Mouse (Mus musculus) forebrain, embryonic 15.5 days (tissue): ENCODE data around the gene Vmn1r46. TPM values are rescaled to one million over a fixed set of nuclear protein-coding genes. Genes with fewer than 3 reads are reported as not detected.
"Not testable (repeated sequence)": the region's sequence is repeated elsewhere in the genome, so short reads cannot be mapped to it uniquely, and the experiment has no call there.

Experiments used
- ATAC-seq: fragments of 200-750 bp; cut with Nextera tagmentation; replicated peaks from 2 replicates; pipeline ENCODE4 v1.8.0; 2017; ENCODE audit warnings: mild to moderate bottlenecking, moderate TSS enrichment, moderate library complexity
- H3K27ac ChIP-seq: fragments of 300-500 bp; sonication (generic); replicated peaks from 2 replicates; pipeline ENCODE4 v1.5.1; 2015; ENCODE audit warnings: mild to moderate bottlenecking, inconsistent platforms
- H3K27me3 ChIP-seq: fragments of 300-500 bp; sonication (generic); 2 replicates; pipeline ENCODE4 v1.6.1; 2015; ENCODE audit warnings: inconsistent platforms
- H3K36me3 ChIP-seq: fragments of 300-500 bp; sonication (generic); 2 replicates; pipeline ENCODE4 v1.6.1; 2015; ENCODE audit warnings: mild to moderate bottlenecking, inconsistent platforms
- H3K4me1 ChIP-seq: fragments of 300-500 bp; sonication (generic); 2 replicates; pipeline ENCODE4 v1.6.1; 2015; ENCODE audit warnings: inconsistent platforms
- H3K4me2 ChIP-seq: fragments of 300-500 bp; sonication (generic); replicated peaks from 2 replicates; pipeline ENCODE4 v1.6.1; 2015; ENCODE audit warnings: mild to moderate bottlenecking, inconsistent platforms
- H3K4me3 ChIP-seq: fragments of 300-500 bp; sonication (generic); 2 replicates; pipeline ENCODE4 v1.5.1; 2015; ENCODE audit warnings: mild to moderate bottlenecking, inconsistent platforms
- H3K9ac ChIP-seq: fragments of 300-500 bp; sonication (generic); replicated peaks from 2 replicates; pipeline ENCODE4 v1.6.1; 2015; ENCODE audit warnings: mild to moderate bottlenecking, inconsistent platforms
- H3K9me3 ChIP-seq: fragments of 300-500 bp; sonication (generic); 2 replicates; pipeline ENCODE4 v1.6.1; 2016; ENCODE audit warnings: inconsistent platforms
- WGBS: fragments of 180-500 bp; shearing (Covaris S2); methylation state at CpG from one replicate; pipeline ENCODE4 v1.1.7; 2015; ENCODE audit warnings: mixed read lengths; 5-methylcytosine and 5-hydroxymethylcytosine counted together
- polyA plus RNA-seq: library from polyadenylated mRNA; unstranded; fragments of >200 nt; fragmentation: Nextera tagmentation; extraction: Ambion mirVana; gene quantifications from 2 replicates; pipeline ENCODE4 v1.2.1, GENCODE M21; 2015

Vmn1r46 gene
- polyA plus RNA-seq: not detected in 2 replicates

DNA sequence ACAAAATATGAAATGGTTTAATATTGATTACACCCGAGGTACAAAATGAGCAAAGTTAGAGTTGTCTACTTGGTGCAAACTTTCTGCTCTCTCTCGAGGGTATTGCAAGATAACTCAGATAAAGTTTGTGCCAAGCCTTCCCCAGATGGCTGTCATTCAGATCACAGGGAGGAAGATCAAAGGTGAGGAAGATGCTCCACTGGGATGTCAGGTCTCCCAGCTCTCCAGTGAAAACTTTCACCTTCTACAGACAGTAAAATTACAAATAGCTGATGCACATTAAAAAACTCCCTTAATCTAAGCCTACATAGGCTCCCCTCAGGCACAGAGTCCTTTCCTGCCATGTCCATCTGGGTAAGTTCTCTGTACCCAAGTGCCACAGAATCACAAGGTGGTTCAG is at the start of gene Vmn1r46:
TSS of gene Vmn1r46 (plus strand) at position 301 of the 400 bp plus-strand sequence.
- no peaks in the 10 kb centered on the region for H3K27me3 ChIP-seq
- ATAC-seq: no peak
- no peak within 1 kb of the TSS for H3K9ac ChIP-seq
- H3K4me1 ChIP-seq: no peaks in the 10 kb centered on the region
- H3K27ac ChIP-seq: no peak within 1 kb of the TSS
- H3K4me3 ChIP-seq: no peak within 1 kb of the TSS
- no peak within 1 kb of the TSS for H3K4me2 ChIP-seq
- no peaks in the 10 kb centered on the region for H3K36me3 ChIP-seq
- WGBS: 58% methylated on average over 2 of the region's 2 CpGs
- H3K9me3 ChIP-seq: 0 out of 2 replicates have a peak, but pooled peaks cover 3% of the 10 kb centered on the region

DNA sequence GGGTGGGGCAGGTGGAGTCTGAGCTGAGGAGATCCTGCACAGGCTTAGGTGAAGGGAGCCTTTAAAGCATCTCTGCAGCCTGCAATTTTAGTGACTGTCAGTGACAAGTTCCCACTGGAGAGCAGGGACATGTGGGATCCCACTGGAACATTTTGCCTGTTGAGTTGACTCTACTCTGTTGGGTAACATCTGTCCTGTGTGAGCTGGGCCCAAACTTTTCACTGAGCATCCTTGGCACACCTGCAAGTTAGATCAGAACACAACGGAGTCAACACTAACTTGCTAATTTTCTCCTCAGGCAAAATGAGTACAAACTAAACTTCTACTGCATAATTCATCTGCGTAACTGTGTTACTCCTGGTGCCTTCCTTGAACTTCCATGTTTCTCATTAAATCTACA is 28.6 kb upstream of the Vmn1r46 start, which contains the start of gene Vmn1r45:
TSS of gene Vmn1r45 (minus strand) at position 101 of the 400 bp plus-strand sequence.
- not testable (repeated sequence) for H3K9me3 ChIP-seq, H3K27me3 ChIP-seq, H3K4me3 ChIP-seq, H3K4me1 ChIP-seq, H3K27ac ChIP-seq, H3K36me3 ChIP-seq, ATAC-seq, H3K4me2 ChIP-seq, H3K9ac ChIP-seq
- 87% methylated on average over 2 of the region's 2 CpGs for WGBS

DNA sequence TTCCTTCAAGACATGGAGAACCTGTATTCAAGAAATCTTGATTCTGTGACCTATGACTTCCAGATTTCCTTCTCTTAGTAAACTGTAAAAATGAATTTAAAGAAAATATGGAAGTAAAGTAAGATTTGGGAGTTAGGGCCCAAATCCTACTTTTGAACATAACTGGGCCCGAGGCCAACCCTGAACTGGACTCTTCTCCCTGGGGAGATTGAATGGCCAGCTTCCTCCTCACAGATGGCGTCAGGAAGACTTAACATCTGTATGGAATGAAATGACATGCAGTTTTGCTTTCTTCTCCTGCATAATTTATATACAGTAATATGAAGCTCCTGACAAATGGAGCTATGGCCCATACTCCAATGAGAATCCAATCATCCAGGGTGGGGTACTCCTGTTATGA is 28.2 kb upstream of the Vmn1r46 start:
- no peak for ATAC-seq
- H3K9ac ChIP-seq: no peak overlapping the region
- no peak overlapping the region for H3K27ac ChIP-seq
- H3K9me3 ChIP-seq: no peaks in the 10 kb centered on the region
- H3K4me3 ChIP-seq: no peak overlapping the region
- no peaks in the 10 kb centered on the region for H3K4me1 ChIP-seq
- H3K4me2 ChIP-seq: no peak overlapping the region
- H3K27me3 ChIP-seq: no peaks in the 10 kb centered on the region
- WGBS: 85% methylated on average over 2 of the region's 2 CpGs
- no peaks in the 10 kb centered on the region for H3K36me3 ChIP-seq

DNA sequence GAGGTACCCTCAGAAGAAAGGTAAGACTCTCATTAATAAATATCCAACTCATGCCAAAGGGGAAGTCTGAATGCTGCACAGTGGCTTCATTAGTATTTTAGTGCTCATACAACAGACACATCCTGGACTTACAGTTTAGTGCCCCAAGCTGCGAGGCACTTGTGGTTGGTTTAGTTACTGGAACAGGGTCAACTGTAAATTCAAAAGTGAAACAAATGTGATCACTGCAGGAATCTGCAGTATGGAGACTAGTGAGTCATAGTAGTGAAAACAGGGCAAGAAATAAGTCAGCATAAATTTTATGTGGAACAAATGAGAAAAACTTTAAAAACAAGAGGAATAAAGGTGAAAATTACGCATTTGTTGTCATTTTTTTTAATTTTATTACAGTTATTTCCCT is 15.6 kb upstream of the Vmn1r46 start:
- Histone ChIP-seq H3K4me1 (no peaks in the 10 kb centered on the region), H3K27me3 (no peaks in the 10 kb centered on the region), H3K36me3 (no peaks in the 10 kb centered on the region), H3K4me3 (no peak overlapping the region), H3K9ac (no peak overlapping the region), H3K27ac (no peak overlapping the region), H3K4me2 (no peak overlapping the region), H3K9me3 (0 out of 2 replicates have a peak, but pooled peaks cover 4% of the 10 kb centered on the region)
- WGBS: 77% methylated on average over 2 of the region's 2 CpGs
- ATAC-seq: no peak

DNA sequence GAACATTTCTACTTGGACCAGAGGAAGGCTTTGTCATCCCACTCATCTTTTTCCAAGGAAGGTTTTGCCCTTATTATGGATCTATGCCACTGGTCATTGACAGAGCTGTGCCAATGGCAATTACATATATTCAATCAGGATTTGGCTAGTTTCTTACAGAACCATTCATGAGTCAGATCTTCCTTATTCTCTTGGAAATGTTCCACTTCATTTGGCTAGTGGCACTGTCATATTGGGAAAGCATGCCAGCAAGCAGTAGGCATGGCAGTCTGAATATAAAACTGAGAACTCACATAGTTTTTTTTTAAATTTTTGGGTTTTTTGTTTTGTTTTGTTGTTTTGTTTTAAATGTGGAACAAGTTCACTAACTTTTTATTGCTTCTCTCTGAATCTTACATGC is 2.8 kb upstream of the Vmn1r46 start:
- H3K9ac ChIP-seq: no peak overlapping the region
- H3K4me3 ChIP-seq: no peak overlapping the region
- H3K27me3 ChIP-seq: no peaks in the 10 kb centered on the region
- no peaks in the 10 kb centered on the region for H3K4me1 ChIP-seq
- H3K27ac ChIP-seq: no peak overlapping the region
- ATAC-seq: no peak
- 0 out of 2 replicates have a peak, but pooled peaks cover 3% of the 10 kb centered on the region for H3K9me3 ChIP-seq
- no peaks in the 10 kb centered on the region for H3K36me3 ChIP-seq
- no peak overlapping the region for H3K4me2 ChIP-seq

DNA sequence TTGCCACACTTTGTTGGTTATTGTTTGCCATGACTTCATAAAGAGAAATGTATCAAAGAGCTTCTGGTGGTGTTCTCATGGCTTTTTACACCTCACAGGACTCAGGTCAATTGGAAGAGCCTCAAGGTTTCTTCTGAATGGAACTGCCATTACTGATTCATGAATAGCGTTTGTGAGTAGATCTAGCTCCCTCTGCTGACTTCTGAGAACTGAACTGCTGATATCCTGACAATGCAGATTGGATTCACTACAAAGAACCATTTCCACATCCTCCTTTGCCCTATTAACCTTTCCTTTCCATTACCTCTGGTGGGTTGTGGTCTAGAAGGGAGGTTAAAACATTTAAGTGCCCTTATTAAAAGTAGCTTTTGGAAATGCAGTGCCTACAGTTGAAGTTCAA is 16.9 kb downstream of the Vmn1r46 start:
- Histone ChIP-seq H3K4me2 (no peak overlapping the region), H3K27me3 (no peaks in the 10 kb centered on the region), H3K4me1 (no peaks in the 10 kb centered on the region), H3K4me3 (no peak overlapping the region), H3K9me3 (no peaks in the 10 kb centered on the region; the same call in 1 of the 2 replicates), H3K36me3 (no peaks in the 10 kb centered on the region), H3K9ac (no peak overlapping the region), H3K27ac (no peak overlapping the region)
- WGBS: 12% methylated on average over 1 of the region's 1 CpGs
- no peak for ATAC-seq

DNA sequence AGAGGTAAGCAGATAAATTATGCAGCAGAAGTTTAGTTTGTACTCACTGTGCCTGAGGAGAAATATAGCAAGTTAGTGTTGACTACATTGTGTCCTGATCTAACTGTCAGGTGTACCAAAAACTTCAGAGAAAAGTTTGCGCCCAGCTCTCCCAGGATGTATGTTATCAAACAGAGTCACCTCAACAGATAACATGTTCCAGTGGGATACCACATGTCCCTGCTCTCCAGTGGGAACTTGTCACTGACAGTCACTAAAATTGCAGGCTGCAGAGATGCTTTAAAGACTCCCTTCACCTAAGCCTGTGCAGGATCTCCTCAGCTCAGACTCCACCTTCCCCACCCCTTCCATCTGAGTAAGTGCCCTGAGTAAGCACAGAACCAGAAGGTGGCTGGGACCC is 46.7 kb downstream of the Vmn1r46 start, which contains the start of gene Vmn1r47:
TSS of gene Vmn1r47 (plus strand) at position 301 of the 400 bp plus-strand sequence.
- H3K4me1 ChIP-seq, H3K4me2 ChIP-seq, ATAC-seq, H3K36me3 ChIP-seq, H3K9ac ChIP-seq, H3K4me3 ChIP-seq, H3K27me3 ChIP-seq, H3K9me3 ChIP-seq, H3K27ac ChIP-seq: not testable (repeated sequence)
- WGBS: 100% methylated on average over 1 of the region's 1 CpGs

Other genes starting within 250 kb of the Vmn1r46 start
- gene Vmn1r41, start 228.5 kb upstream of the Vmn1r46 start, polyA plus RNA-seq: not detected in 2 replicates
- gene Vmn1r42, start 92.9 kb upstream of the Vmn1r46 start, polyA plus RNA-seq: not detected in 2 replicates
- not detected in 2 replicates for gene Vmn1r43, start 92.9 kb upstream of the Vmn1r46 start, polyA plus RNA-seq
- gene Vmn1r44, start 85.7 kb upstream of the Vmn1r46 start, polyA plus RNA-seq: not detected in 2 replicates
- not detected in 2 replicates for gene Vmn1r45, start 28.7 kb upstream of the Vmn1r46 start, polyA plus RNA-seq
- not detected in 2 replicates for gene Vmn1r47, start 46.8 kb downstream of the Vmn1r46 start, polyA plus RNA-seq
- gene Vmn1r48, start 67.5 kb downstream of the Vmn1r46 start, polyA plus RNA-seq: not detected in 2 replicates
- not detected in 2 replicates for gene Vmn1r49, start 109.2 kb downstream of the Vmn1r46 start, polyA plus RNA-seq
- gene Vmn1r50, start 132.1 kb downstream of the Vmn1r46 start, polyA plus RNA-seq: not detected in 2 replicates
- gene Vmn1r51, start 153.3 kb downstream of the Vmn1r46 start, polyA plus RNA-seq: not detected in 2 replicates
- gene Vmn1r52, start 205.5 kb downstream of the Vmn1r46 start, polyA plus RNA-seq: not detected in 2 replicates
- not detected in 2 replicates for gene V1ra8, start 233.5 kb downstream of the Vmn1r46 start, polyA plus RNA-seq